Mouse (Mus musculus): ENCODE measurements around the gene Cavin3.
A peak's percentile ranks its signal among the peaks of the same experiment; 100 is the strongest.
"Not testable (repeated sequence)": the region's sequence is repeated elsewhere in the genome, so short reads cannot be mapped to it uniquely, and the experiment has no call there.

The Cavin3 gene

DNA sequence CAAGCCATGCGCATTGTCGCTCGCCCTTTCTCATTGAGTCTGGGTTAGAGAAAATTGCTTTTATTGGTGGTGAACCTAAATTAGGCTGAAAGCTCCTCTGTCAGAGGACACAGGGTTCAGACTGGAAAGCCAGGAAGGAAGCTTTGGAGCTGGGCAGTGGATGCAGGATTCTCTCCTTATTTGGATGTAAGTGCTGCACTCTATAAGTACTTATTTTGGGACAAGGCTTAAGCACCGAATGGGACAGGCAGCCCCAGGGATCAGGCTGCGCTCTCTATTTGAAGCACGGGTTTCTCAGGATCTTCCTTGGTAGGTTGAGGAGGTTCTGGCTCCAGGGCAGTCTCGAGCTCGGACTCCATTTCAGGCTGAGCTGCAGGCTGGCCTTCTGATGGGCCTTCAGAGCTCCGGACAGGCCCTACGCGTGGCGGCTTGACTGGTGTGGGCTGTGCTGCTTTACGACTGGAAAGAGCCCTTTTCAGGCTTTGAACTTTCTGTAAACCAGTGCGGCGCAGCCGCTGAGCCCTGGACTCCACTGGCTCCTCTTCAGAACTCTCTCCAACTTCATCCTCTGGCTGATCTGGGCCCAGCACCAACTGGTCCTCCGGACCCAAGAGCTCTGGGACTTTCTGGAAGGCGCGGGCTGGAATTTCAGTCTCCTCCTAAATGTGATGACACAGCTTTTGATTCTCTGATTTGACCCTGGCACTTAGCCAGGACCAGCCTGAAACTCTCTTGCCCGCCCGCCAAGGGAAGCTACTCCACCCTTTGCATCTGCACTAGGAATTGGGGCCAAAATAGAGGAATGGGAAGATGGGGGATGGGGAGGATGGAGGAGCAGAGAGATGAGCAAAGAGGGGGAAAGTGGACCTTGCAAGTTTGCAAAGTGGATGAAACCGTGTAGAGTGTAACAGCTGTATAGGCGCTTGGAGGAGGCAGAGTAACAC, 1.3 kb downstream of the Cavin3 start:
- DNase-seq (ENCODE audit: low spot score in 2 of 2): peak; percentile 33 to 65

GRCm38 (mm10) chr7:105480081-105480480, 2.0 kb downstream of the Cavin3 start:
- DNase-seq (ENCODE audit: low spot score in 2 of 2): no peak

GRCm38 (mm10) chr7:105479232-105479631, 2.9 kb downstream of the Cavin3 start:
- no peak for DNase-seq (ENCODE audit: low spot score in 2 of 2)

DNA sequence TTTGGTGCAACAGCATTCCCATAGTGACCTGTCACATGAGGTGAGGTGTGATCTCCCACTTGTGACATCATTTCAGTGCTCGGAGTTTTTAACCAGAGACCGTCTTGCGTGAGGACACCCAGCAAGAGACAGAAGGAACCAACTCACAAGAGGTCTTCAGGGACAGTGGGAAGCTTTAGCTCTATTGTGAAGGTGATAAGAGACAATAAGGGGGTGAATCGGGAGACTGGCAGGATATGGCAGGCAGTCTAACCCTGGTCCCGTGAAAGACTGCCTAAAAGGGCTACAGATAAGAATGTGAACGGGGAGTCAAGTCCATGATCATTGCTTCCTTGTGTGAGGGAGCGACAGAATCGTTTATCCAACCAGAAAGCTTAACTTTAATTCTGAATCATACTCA, 3.8 kb downstream of the Cavin3 start:
- no peak for DNase-seq (ENCODE audit: low spot score in 2 of 2)

GRCm38 (mm10) chr7:105477841-105478240, 4.3 kb downstream of the Cavin3 start:
- DNase-seq (ENCODE audit: low spot score in 2 of 2): peak; percentile 24 to 25

- no peak for DNase-seq (ENCODE audit: low spot score in 2 of 2)
Observed at GRCm38 (mm10) chr7:105477433-105477700, 4.7 kb downstream of the Cavin3 start.

- no peak for DNase-seq (ENCODE audit: low spot score in 2 of 2)
Observed at GRCm38 (mm10) chr7:105476683-105477432, 5.2 kb downstream of the Cavin3 start.

GRCm38 (mm10) chr7:105475396-105475949, 6.6 kb downstream of the Cavin3 start:
- DNase-seq (ENCODE audit: low spot score in 2 of 2): no peak

- no peak for DNase-seq (ENCODE audit: low spot score in 2 of 2)
Observed at GRCm38 (mm10) chr7:105474771-105475315, 7.3 kb downstream of the Cavin3 start.

DNA sequence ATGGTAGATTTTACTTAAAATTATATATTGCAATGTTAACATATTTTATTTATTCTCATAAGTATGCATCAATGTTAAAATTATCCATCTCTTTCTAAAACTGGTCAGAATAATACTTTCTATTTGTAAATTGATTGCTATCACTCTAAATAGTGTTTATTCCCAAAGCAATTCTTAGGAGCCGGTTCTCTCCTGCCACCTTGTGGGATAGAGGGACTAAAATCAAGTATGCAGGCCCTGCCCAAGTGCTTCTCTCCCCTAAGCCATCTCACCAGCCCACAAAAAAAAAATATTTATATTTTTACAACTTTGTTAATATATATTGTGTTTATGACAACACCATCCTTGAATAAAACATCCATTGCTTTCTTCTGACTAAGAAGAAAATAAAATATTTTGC, 9.5 kb downstream of the Cavin3 start:
- DNase-seq (ENCODE audit: low spot score in 2 of 2): no peak

GRCm38 (mm10) chr7:105465505-105465904, 16.6 kb downstream of the Cavin3 start:
- DNase-seq (ENCODE audit: low spot score in 2 of 2): not testable (repeated sequence)

DNA sequence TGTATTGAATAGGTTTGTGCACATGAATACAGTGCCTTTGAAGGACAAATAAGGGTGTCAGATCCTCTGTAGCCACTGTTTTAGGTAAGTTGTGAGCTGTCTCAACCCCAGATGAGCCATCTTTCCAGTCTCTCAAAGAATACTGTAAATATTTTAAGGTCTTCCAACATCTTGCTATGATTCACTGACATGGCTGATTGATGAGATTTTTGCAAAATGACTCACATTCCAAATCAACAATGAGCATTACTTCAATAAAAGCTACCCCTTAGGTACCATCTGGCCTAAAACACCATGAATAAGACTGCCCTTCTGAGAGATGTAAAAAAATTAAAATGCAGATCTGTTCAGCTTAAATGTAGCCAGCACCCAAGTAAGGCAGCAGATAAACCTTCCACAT, 23.6 kb downstream of the Cavin3 start:
- DNase-seq (ENCODE audit: low spot score in 2 of 2): no peak

DNA sequence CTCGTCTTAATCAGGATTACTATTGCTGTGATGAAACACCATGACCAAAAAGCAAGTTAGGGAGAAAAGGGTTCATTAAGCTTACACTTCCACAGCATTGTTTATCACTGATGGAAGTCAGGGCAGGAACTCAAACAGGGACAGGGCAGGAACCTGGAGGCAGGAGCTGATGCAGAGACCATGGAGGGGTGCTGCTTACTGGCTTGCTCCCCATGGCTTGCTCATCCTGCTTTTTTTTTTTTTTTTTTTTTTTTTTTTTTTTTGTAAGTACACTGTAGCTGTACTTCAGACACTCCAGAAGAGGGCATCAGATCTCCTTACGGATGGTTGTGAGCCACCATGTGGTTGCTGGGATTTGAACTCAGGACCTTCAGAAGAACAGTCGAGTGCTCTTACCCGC, 28.8 kb downstream of the Cavin3 start:
- DNase-seq (ENCODE audit: low spot score in 2 of 2): not testable (repeated sequence)

GRCm38 (mm10) chr7:105445076-105445475, 37.0 kb downstream of the Cavin3 start:
- no peak for DNase-seq (ENCODE audit: low spot score in 2 of 2)

DNA sequence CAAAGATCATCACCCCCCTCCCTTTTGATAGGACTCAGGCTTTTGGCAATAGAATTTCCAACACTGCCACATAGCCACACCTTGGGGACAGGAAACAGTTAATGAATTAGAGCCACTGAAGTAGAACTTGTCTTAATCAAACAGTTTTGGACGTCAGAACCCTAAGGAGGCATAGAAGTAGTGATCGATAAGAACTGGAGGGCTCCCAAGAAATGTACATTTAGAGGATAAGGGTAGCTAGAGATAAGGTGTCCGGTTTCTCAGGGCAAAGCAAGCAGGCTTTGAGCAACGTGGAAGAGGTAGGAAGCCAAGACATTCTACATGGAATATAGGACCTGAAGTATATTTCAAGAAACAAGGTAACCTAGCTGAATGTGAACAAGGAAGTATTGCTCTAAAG, 40.7 kb downstream of the Cavin3 start:
- DNase-seq (ENCODE audit: low spot score in 2 of 2): no peak

DNA sequence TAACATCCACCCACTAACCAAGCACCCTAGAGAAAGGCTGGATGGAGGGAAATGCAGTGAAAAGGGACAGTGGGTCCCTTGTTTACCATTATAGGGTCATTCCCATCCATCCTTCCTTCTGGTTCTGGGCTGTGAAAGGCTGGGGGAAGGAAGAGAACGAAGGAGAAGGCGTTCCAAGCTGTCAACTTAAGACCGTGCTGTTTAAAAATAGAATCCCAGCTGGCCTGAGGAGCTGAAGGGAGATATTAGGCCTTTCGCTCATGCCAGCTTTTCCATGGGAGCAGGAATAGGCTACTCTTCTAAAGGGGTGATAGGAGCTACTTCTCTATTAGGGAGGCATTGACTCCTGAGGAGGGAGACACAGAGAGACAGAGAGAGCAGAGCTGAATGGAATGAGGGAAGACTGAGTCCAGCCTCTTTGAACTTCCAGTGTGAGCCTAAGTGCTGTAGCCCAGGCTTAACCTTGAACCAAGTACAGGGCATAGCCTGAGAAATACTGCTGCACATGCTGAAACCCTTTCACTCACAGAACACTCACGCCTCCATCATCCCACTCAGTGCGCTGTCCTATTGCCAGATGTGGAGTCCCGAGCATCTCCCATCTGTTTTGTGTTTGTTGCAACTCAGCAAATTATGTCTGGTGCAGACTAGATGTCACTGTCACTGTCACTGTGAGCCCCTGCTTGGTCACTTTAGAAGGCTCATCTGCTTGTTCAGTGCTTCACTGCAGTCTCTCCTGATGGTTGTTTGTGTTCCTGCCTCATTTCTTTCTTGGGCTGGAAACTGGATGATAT, 43.9 kb downstream of the Cavin3 start:
- DNase-seq (ENCODE audit: low spot score in 2 of 2): no peak

- no peak for DNase-seq (ENCODE audit: low spot score in 2 of 2)
Observed at GRCm38 (mm10) chr7:105434798-105435197, 47.3 kb downstream of the Cavin3 start.

- no peak for DNase-seq (ENCODE audit: low spot score in 2 of 2)
Observed at GRCm38 (mm10) chr7:105433859-105434258, 48.2 kb downstream of the Cavin3 start.

- no peak for DNase-seq (ENCODE audit: low spot score in 2 of 2)
Observed at GRCm38 (mm10) chr7:105432058-105432457, 50.0 kb downstream of the Cavin3 start.

Data from urinary bladder, postnatal 36 days (tissue).